Mouse (Mus musculus): ENCODE measurements at regions not wholly inside any gene's neighbourhood (a gene's known extent, or its start where the extent isn't known, plus 50 kb on each side); places are given as distances from the start of the nearest gene placed in this dataset.

- TF ChIP-seq POLR2A (IDR thresholded peaks at IDR 0.05; ENCODE audit: low read depth, low read length) (no peak), CTCF (IDR thresholded peaks at IDR 0.05; ENCODE audit: extremely low read depth, insufficient read length, insufficient replicate concordance, low read depth, low read length) (no peak)
Measured at GRCm38 (mm10) chr10:67679382-67679781, 130.6 kb upstream of the Ado start.

All from small intestine, adult 2 months (tissue).